Mouse (Mus musculus): ENCODE measurements at regions not wholly inside any gene's neighbourhood (a gene's known extent, or its start where the extent isn't known, plus 50 kb on each side); places are given as distances from the start of the nearest gene placed in this dataset.

DNA sequence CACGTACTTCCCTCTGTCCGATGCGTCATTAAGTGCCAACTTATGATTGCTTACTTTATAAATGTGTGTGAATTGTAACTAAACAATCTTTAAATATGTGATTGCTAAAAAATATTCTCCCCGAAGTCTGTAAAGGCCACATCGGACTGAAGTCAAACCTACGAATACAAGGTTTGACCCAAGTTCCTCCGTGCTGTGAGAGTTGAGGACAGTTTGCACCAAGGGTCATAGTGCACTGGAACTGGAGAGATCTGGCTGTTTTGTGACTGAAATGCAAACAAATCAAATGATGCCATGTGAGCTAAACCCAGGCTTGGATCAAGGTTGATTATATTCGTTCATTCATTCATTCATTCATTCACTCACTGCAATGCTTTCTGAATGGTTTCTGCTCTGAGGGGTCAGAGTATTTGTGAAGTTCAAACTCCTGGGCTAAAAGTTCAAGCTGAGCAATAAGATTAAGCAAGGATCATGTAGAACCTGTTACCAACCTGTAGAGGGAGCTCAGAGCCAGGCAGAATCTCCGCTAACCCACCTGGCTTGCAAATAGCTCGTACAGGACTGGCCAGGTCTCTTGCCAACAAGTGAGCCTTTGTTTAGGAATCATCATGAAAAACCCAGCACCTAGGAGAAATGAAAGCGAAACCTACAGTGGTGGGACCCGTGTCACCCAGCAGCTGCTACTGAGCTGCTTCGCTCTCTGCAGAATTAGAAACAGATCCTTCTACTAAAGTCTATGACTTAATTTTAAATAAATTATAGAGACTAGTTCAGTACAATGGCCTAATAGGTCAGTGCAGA lies 67.9 kb upstream of the Serbp1 start:
- no peaks in the 10 kb centered on the region for H3K4me1 ChIP-seq (ENCODE audit: control insufficient read depth, insufficient read depth, low read length)
- WGBS = 47% methylated on average over 13 of the region's 13 CpGs
- H3K27ac ChIP-seq (ENCODE audit: insufficient read depth, low read depth, low read length) = no peak overlapping the region
- no peak overlapping the region for H3K4me3 ChIP-seq (ENCODE audit: insufficient read depth, low read depth, low read length)
- TF ChIP-seq POLR2A (IDR thresholded peaks at IDR 0.05; ENCODE audit: insufficient read depth, low read depth, low read length) (no peak), CTCF (IDR thresholded peaks at IDR 0.05; ENCODE audit: insufficient read depth, low read depth, low read length) (no peak)

DNA sequence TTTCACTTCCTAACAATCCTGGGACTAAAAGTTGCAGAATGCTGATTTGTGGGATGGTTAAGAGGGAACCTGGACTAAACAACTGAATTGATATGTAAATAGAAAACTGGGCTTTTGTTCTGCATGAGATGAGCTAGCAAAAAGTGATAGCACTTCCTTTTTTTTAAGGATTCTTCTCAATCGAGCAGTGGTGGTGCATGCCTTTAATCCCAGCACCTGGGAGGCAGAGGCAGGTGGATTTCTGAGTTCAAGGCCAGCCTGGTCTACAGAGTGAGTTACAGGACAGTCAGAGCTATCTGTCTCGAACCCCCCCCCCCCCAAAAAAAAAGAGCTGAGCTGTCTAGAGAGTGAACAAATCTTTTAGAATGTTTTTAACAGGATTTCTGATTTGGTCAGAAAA lies 69.2 kb upstream of the Serbp1 start:
- H3K27ac ChIP-seq (ENCODE audit: insufficient read depth, low read depth, low read length) = no peak overlapping the region
- TF ChIP-seq CTCF (IDR thresholded peaks at IDR 0.05; ENCODE audit: insufficient read depth, low read depth, low read length) (no peak), POLR2A (IDR thresholded peaks at IDR 0.05; ENCODE audit: insufficient read depth, low read depth, low read length) (no peak; the same call in 1 of the 2 replicates)
- no peak overlapping the region for H3K4me3 ChIP-seq (ENCODE audit: insufficient read depth, low read depth, low read length)
- WGBS = 37% methylated on average over 2 of the region's 2 CpGs
- H3K4me1 ChIP-seq (ENCODE audit: control insufficient read depth, insufficient read depth, low read length) = no peaks in the 10 kb centered on the region

GRCm38 (mm10) chr6:67168031-67168777 lies 69.8 kb upstream of the Serbp1 start:
- Histone ChIP-seq H3K27ac (ENCODE audit: insufficient read depth, low read depth, low read length) (no peak overlapping the region), H3K4me3 (ENCODE audit: insufficient read depth, low read depth, low read length) (peak overlapping the region; percentile 67), H3K4me1 (ENCODE audit: control insufficient read depth, insufficient read depth, low read length) (no peaks in the 10 kb centered on the region)
- TF ChIP-seq CTCF (IDR thresholded peaks at IDR 0.05; ENCODE audit: insufficient read depth, low read depth, low read length) = no peak
- no peak; the same call in 1 of the 2 replicates for TF ChIP-seq POLR2A (IDR thresholded peaks at IDR 0.05; ENCODE audit: insufficient read depth, low read depth, low read length)
- WGBS = 12% methylated on average over 11 of the region's 11 CpGs

- WGBS = 95% methylated on average over 6 of the region's 6 CpGs
- H3K27ac ChIP-seq (ENCODE audit: insufficient read depth, low read depth, low read length) = no peak overlapping the region
- H3K4me1 ChIP-seq (ENCODE audit: control insufficient read depth, insufficient read depth, low read length) = no peaks in the 10 kb centered on the region
- TF ChIP-seq POLR2A (IDR thresholded peaks at IDR 0.05; ENCODE audit: insufficient read depth, low read depth, low read length) = no peak
- no peak for TF ChIP-seq CTCF (IDR thresholded peaks at IDR 0.05; ENCODE audit: insufficient read depth, low read depth, low read length)
- H3K4me3 ChIP-seq (ENCODE audit: insufficient read depth, low read depth, low read length) = no peak overlapping the region
Observed at GRCm38 (mm10) chr6:67165091-67165490, 72.9 kb upstream of the Serbp1 start.

DNA sequence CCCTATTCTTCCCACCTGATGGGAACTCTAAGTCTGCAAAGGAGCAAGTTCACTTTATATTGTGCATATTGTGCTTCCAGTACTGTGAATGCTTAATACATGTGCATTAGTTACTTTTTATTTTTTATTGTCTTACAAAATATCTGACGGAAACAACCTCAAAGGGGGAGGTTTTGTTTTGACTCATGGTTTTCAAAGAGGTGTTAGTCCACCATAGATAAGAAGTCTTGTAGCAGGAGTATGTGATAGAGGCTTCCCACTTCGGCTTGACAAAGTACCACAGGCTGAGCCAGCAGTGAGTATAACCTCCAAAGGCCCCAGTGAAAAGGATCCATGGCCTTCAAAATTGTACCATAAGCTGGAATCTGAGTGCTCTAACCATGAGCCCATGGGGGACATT lies 74.0 kb upstream of the Serbp1 start:
- H3K4me3 ChIP-seq (ENCODE audit: insufficient read depth, low read depth, low read length) = no peak overlapping the region
- no peak overlapping the region for H3K27ac ChIP-seq (ENCODE audit: insufficient read depth, low read depth, low read length)
- H3K4me1 ChIP-seq (ENCODE audit: control insufficient read depth, insufficient read depth, low read length) = no peaks in the 10 kb centered on the region
- TF ChIP-seq CTCF (IDR thresholded peaks at IDR 0.05; ENCODE audit: insufficient read depth, low read depth, low read length) (no peak), POLR2A (IDR thresholded peaks at IDR 0.05; ENCODE audit: insufficient read depth, low read depth, low read length) (no peak)
- 89% methylated on average over 2 of the region's 2 CpGs for WGBS

DNA sequence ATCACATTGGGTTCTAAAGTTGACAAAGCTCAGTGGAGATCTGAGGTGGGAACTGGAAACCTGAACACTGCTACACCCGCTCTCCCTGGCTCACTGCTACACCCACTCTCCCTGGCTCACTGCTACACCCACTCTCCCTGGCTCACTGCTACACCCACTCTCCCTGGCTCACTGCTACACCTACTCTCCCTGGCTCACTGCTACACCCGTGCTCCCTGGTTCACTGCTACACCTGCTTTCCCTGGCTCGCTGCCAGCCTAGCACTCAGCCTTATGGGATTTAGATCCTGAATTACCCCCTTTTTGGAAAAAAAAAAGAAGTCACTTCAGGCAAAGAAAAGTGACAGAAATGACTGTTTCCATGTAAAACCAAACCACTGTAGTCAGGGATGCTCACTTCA lies 75.2 kb upstream of the Serbp1 start:
- Histone ChIP-seq H3K4me1 (ENCODE audit: control insufficient read depth, insufficient read depth, low read length) (no peaks in the 10 kb centered on the region), H3K4me3 (ENCODE audit: insufficient read depth, low read depth, low read length) (no peak overlapping the region), H3K27ac (ENCODE audit: insufficient read depth, low read depth, low read length) (no peak overlapping the region)
- whole genome bisulfite sequencing = 69% methylated on average over 3 of the region's 3 CpGs
- TF ChIP-seq CTCF (IDR thresholded peaks at IDR 0.05; ENCODE audit: insufficient read depth, low read depth, low read length) (no peak), POLR2A (IDR thresholded peaks at IDR 0.05; ENCODE audit: insufficient read depth, low read depth, low read length) (no peak)

DNA sequence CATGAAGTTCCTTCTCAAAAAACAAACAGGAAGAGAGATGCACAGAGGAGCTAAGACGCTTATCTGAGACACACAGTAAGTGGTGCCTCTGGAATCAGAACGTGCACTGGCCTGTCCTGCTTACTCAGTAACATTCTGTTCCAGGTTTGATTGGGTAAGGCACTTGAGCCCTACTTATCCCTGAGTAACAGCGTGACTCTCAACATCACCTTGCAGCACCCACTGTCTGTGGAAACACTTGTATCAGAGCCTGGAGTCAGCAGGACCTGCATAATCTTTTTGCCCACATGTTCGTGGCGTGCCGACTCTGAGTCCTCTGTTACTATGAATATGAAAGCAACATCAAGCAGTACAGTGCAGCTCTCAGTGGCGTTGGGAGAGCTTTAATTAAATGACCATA lies 76.4 kb upstream of the Serbp1 start:
- WGBS = 83% methylated on average over 7 of the region's 7 CpGs
- no peak for TF ChIP-seq POLR2A (IDR thresholded peaks at IDR 0.05; ENCODE audit: insufficient read depth, low read depth, low read length)
- no peak for TF ChIP-seq CTCF (IDR thresholded peaks at IDR 0.05; ENCODE audit: insufficient read depth, low read depth, low read length)
- H3K4me3 ChIP-seq (ENCODE audit: insufficient read depth, low read depth, low read length) = no peak overlapping the region
- no peak overlapping the region for H3K27ac ChIP-seq (ENCODE audit: insufficient read depth, low read depth, low read length)
- H3K4me1 ChIP-seq (ENCODE audit: control insufficient read depth, insufficient read depth, low read length) = no peaks in the 10 kb centered on the region

DNA sequence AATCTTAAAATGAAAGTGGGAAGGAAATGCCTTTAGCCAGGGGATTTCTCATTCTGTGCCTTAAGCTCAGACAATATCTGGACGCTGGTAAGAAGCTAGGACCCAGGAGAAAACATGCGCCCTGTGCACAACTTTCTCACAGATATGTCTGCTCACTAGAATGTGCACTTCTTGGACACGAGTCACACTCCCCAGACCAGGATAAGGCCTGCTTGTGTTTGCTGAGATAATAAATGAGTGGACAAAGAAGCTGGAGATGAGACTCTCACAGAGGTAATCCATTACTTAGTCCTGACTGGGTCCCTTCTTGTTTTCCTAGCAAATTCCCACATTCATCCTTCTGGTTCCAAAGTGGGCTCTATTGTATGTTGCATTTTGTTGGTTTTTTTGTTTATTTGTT lies 77.4 kb upstream of the Serbp1 start:
- Histone ChIP-seq H3K4me3 (ENCODE audit: insufficient read depth, low read depth, low read length) (no peak overlapping the region), H3K4me1 (ENCODE audit: control insufficient read depth, insufficient read depth, low read length) (no peaks in the 10 kb centered on the region), H3K27ac (ENCODE audit: insufficient read depth, low read depth, low read length) (no peak overlapping the region)
- 85% methylated on average over 3 of the region's 3 CpGs for WGBS
- no peak for TF ChIP-seq CTCF (IDR thresholded peaks at IDR 0.05; ENCODE audit: insufficient read depth, low read depth, low read length)
- no peak for TF ChIP-seq POLR2A (IDR thresholded peaks at IDR 0.05; ENCODE audit: insufficient read depth, low read depth, low read length)

Data from olfactory bulb, adult 2 months (tissue).